Mouse (Mus musculus) layer of hippocampus, postnatal 14 days (tissue): Measurements from ENCODE around the gene Akirin2. TPM values are rescaled to one million over a fixed set of nuclear protein-coding genes. Genes with fewer than 3 reads are reported as not detected.
A peak's percentile ranks its signal among the peaks of the same experiment; 100 is the strongest.

Experiments
- DNase-seq, 2 experiments: peaks; one replicate each; pipeline ENCODE4 v3.0.0; 2021 to 2022; ENCODE audit warnings: low spot score in 2 of 2, mixed read lengths in 1 of 2
- total RNA-seq, 2 experiments: library from RNA; stranded (reverse); gene quantifications; 2 replicates each; pipeline ENCODE4 v1.2.3; 2021

Akirin2 gene
- total RNA-seq, 2 experiments from 2014 or later = 97.6 to 103 TPM

- DNase-seq = no peak
Measured at GRCm38 (mm10) chr4:34582476-34582875, 31.7 kb downstream of the Akirin2 start.

- DNase-seq = no peak
Measured at GRCm38 (mm10) chr4:34583427-34583826, 32.7 kb downstream of the Akirin2 start.

GRCm38 (mm10) chr4:34584871-34585607 is 34.3 kb downstream of the Akirin2 start:
- DNase-seq = no peak

GRCm38 (mm10) chr4:34603123-34603522 is 52.4 kb downstream of the Akirin2 start:
- DNase-seq = no peak

- DNase-seq = no peak
Measured at GRCm38 (mm10) chr4:34606658-34607057, 55.9 kb downstream of the Akirin2 start.

- no peak for DNase-seq
Measured at GRCm38 (mm10) chr4:34613571-34614145, 62.9 kb downstream of the Akirin2 start.

GRCm38 (mm10) chr4:34614630-34615094 is 63.9 kb downstream of the Akirin2 start, which contains the start of the genes Orc3 and Rars2:
Gene Orc3, minus strand, starts transcription at chr4:34614944.
Gene Rars2, plus strand, starts transcription at chr4:34614957.
- peak; percentile 87 to 92 for DNase-seq

GRCm38 (mm10) chr4:34615303-34615702 is 64.6 kb downstream of the Akirin2 start:
- peak; percentile 22 to 24 for DNase-seq

- DNase-seq = no peak
Measured at GRCm38 (mm10) chr4:34616146-34616545, 65.4 kb downstream of the Akirin2 start.

Other genes starting within 250 kb of the Akirin2 start
- 10 to 100 TPM; 50.4 to 55.8 TPM for gene Orc3, start 64.0 kb downstream of the Akirin2 start, total RNA-seq
- gene Rars2, start 64.0 kb downstream of the Akirin2 start, total RNA-seq = 10 to 100 TPM; 28.5 to 29.9 TPM
- 10 to 100 TPM; 22.4 to 25.0 TPM for gene Slc35a1, start 136.5 kb downstream of the Akirin2 start, total RNA-seq
- gene Cfap206, start 179.3 kb downstream of the Akirin2 start, total RNA-seq = 1 to 10 TPM; 2.7 to 3.0 TPM
- not detected for gene Gm136, start 205.3 kb downstream of the Akirin2 start, total RNA-seq
- gene Smim8, start 227.5 kb downstream of the Akirin2 start, total RNA-seq = 10 to 100 TPM; 24.2 to 25.9 TPM